Mouse (Mus musculus) testis, adult 2 months (tissue): ENCODE measurements around the gene Snrnp35.

Experiments
- CTCF ChIP-seq: fragments of 200-500 bp; IDR thresholded peaks from 2 replicates; pipeline ENCODE4 v1.5.1; 2012; ENCODE audit warnings: low read depth, mild to moderate bottlenecking, inconsistent platforms, low read length, moderate library complexity; ENCODE audit not compliant: control insufficient read depth, insufficient read depth, insufficient replicate concordance
- POLR2A ChIP-seq: fragments of 200-500 bp; IDR thresholded peaks from 2 replicates; pipeline ENCODE4 v1.6.1; 2012; ENCODE audit warnings: low read depth, mild to moderate bottlenecking, inconsistent platforms, low read length, moderate library complexity; ENCODE audit not compliant: control insufficient read depth

GRCm38 (mm10) chr5:124444208-124444607 is 38.7 kb upstream of the Snrnp35 start:
- TF ChIP-seq CTCF (no peak), POLR2A (no peak)
